Mouse (Mus musculus) lung, adult 2 months (tissue): ENCODE data around the gene Cep72.

ENCODE experiments used
- CTCF ChIP-seq: fragments of 200-500 bp; IDR thresholded peaks from 2 replicates; pipeline ENCODE4 v1.5.1; 2011; ENCODE audit warnings: mild to moderate bottlenecking, low read length, control low read depth; ENCODE audit not compliant: insufficient read depth
- POLR2A ChIP-seq: fragments of 200-500 bp; IDR thresholded peaks from 2 replicates; pipeline ENCODE4 v1.6.1; 2011; ENCODE audit warnings: low read depth, mild to moderate bottlenecking, control low read depth, low read length, borderline replicate concordance; ENCODE audit errors: extremely low read depth

GRCm38 (mm10) chr13:74056194-74056593 lies 5.9 kb downstream of the Cep72 start:
- TF ChIP-seq CTCF, result no peak
- TF ChIP-seq POLR2A, result no peak
